Mouse (Mus musculus) colon, adult 2 months (tissue): ENCODE results near the gene Sirt2. TPM values are rescaled to one million over a fixed set of nuclear protein-coding genes. Genes with fewer than 3 reads are reported as not detected.

Experiments
- polyA plus RNA-seq: library from polyadenylated mRNA; depleted of rRNA; stranded (reverse); fragments of >200 nt; gene quantifications from 2 replicates; pipeline ENCODE4 v1.2.3, GENCODE M21; 2012; rRNA removed

Gene Sirt2
- 56.6 and 62.7 TPM in 2 replicates for polyA plus RNA-seq

DNA sequence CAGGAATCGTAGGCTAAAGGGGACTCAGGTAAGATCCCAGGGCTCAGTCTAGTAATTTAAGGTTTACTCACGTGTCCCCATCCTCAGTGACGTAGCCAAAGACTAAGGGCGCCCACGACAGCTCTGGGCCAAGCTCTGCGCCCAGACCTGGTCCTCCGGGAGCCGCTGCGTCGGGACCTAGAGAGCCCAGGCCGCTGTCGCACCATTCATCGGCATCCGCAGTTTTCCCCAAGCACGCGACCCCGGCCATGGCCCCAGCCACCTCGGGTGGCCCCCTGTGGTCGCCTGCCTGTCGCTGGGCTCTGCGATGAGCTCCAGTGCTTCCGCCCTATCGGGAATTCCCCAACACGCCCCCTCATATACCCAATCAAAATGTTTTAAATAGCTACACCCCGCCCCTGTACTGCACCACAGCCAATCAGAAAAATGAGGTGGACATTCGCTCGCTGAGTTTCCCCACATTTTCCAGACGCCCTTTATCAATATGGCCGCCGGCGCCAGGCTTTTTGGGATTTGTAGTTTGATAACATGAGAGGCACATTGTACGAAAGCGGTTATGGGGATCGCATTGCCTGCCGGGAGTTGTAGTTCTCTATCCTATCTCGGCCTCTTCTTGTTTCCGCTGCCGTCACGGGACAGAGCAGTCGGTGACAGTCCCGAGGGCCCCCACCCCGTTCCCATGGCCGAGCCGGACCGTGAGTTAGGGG is at the start of gene Sirt2:
Sirt2 (plus strand) TSS at position 563 of the 707 bp plus-strand sequence.

DNA sequence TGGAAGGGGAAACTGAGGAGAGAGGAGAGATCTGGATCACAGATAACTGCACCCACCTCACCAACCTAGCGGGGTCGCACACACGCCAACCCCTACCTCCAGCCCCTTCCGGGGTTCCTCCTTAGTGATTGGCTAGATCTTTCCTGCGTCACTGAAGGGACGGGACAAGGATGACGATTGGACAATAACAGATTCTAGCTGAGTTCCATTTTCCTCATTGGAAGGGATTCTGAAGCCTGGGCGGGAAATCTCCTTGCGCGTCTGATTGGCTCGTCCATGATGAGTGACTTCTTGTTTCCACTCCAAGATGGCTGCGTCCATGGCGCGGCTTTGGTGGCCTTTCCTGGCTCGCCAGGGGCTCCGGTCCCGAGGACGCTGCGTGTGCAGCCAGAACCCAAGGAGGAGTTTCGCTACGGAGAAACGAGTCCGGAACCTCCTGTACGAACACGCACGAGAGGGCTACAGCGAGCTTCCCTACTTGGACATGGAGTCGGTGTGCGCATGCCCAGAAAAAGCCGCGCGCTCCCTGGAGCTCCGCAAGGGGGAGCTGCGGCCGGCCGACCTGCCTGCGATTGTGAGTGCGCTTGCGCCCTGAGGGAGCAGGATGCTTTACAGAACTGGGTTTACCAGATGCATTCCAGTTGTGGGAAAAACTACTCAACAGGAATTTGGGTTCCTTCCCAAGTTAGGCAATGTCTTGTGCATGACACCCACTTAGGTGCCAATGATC is 24.7 kb upstream of the Sirt2 start, which contains the start of the genes Mrps12 and Sars2:
Mrps12 (minus strand) TSS at position 112 of the 730 bp plus-strand sequence.
Sars2 (plus strand) TSS at position 284 of the 730 bp plus-strand sequence.

DNA sequence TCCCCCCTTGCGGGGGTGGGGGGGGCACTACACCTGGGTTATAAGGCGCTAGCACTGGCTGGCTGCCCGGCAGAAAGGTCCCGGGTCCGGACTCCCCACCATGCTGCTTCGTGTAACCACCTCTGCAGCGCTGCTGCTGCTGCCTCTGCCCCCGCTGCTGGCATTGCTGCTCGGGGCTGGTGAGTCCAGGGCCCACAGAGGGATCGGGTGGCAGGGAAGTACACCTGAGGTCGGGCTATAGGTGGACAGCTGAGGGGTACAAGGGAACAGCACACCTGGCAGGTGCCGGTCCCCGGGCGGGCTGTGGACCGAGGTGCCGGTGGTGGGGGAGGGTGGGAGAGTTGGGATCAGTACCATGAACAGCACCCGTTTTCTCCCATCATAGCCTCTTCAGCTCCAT is 10.5 kb upstream of the Sirt2 start, which contains the start of gene Ccer2:
Ccer2 (plus strand) TSS at position 96 of the 400 bp plus-strand sequence.

DNA sequence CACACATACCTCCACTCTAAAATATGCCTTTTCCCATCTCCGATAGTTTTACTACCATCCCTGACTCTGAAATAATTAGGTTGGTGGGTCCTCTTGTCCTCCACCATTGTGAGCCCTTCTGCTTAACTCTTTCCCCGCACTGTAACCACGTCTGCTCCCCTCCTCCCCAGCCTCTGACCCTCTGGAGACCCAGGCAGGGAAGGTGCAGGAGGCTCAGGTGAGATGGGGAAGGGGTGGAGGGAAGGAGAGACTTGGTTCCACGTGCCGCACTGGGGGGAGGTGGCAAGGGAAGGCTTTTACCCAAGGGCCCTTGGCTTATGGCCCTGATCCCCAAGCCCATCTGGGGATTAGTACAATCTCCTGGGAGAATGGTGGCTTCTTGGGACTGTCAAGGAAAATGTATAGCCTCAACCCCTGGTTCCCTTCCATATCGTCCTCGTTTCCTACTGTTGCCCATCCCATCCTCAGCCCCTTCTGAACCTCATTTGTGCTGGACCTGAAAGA is 979 bp downstream of the Sirt2 start, which contains the start of gene Nfkbib:
Nfkbib (minus strand) TSS at position 51 of the 504 bp plus-strand sequence.

DNA sequence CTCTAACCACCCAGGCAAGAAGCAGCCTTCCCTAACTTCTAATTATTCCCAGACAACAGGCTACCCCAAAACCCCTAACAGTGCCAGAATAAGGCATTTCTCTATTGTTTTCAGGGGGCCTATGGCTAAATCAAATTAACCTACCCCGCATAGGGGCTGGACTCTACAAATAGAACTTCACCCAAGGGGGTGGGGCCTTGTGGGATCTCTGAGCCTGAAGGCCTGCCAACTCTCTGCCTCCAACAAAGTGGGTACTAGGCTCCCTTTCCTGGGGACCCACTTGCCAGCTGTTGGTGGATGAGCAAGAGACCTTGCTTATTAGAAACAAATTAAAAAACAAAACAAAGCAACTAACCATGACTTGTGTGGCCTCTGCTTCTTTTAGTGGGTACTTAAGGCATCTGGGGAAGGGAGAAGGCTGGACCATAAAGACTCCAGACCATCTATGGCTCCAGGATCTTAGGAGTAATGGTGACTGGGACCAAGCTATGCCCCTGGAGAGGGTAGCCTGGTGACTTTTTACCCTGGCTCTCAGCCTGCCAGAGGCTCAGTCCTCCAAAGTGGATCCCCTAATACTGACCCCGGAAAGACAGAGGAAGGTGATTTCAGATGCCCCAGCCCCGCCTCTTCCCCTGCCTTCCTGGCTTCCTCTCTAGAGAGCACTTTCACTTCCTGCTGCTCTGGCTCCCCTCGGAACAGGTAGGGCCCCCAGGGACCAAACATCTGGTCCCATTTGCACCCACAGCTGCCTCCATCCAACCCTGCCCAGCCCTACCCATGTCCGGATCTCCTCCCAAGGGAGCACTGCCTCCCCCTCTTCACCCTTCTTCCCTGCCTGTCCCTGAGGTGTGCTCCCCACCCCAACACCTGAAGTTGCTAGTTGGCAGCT is 22.0 kb downstream of the Sirt2 start, which contains the start of gene Rinl:
Rinl (plus strand) TSS at position 663 of the 889 bp plus-strand sequence.

DNA sequence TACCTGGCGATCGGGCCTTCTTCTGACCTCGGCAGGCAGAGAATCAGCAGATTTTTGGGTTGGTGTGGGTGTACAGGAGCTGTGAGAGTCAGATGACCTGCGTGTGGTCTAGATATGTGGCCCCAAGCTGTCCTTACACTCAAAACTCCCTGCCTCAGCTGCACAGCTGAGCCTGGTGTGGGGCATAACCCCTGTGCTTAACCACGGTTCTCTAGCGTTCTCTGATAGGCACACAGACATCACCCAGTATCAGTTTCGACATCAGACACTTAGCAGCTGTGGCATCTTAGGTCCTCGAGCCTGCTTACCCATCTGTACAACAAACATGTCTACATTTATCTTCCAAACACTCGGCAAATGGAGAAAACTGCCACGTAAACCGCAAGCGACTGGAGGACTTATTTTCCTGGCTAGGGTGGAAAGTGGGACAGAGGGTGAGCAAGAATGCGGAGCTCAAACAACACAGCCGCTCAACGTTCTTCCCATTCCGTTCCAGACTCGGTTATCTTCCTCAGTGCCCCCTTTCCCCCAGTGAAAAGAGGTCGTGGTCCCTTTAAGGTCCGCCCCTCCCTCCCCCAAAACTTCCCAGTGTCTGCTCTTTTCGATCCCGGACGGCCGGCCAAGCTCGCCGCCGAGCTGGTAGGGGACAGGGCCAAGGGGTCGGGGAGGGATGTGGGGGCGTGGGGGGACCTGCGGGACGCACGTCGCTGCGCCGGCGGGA is 41.8 kb downstream of the Sirt2 start, which contains the start of gene Hnrnpl:
Hnrnpl (plus strand) TSS at position 321 of the 721 bp plus-strand sequence.

DNA sequence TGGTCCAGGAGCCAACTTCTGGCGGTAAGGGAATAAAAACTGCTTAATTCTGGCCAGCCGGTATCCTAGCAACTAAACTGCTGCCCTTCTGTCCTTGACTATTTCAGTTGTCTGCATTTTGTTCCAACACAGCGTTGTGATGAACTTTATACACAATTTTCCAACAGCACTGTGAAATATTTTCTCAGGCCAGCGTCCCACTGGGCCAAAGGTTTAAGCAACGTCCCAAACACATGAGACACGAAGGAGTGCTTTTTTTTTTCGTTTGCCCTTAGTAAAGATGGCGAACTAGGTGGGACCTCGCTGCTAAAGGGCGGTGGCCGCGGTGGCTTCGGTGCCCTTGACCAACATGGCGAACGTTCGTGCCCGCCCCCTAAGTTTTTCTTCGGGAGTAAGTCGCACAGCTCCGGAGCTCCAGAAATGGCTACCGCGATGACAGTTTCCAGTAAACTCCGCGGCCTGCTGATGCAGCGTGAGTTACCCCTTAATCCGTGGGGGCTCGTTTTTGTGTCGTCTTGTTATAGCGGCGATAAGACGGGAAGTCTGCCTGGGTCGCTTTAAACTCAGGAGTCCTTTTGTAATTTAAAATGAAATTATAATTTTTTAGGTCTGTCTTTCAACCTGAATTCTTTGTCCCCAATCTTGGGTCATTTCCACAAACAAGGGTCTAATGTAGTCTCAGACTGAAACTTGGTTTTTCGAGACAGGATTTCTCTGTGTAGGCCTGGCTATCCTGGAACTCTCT is 58.6 kb downstream of the Sirt2 start, which contains the start of gene Ech1:
Ech1 (plus strand) TSS at position 277 of the 745 bp plus-strand sequence.

DNA sequence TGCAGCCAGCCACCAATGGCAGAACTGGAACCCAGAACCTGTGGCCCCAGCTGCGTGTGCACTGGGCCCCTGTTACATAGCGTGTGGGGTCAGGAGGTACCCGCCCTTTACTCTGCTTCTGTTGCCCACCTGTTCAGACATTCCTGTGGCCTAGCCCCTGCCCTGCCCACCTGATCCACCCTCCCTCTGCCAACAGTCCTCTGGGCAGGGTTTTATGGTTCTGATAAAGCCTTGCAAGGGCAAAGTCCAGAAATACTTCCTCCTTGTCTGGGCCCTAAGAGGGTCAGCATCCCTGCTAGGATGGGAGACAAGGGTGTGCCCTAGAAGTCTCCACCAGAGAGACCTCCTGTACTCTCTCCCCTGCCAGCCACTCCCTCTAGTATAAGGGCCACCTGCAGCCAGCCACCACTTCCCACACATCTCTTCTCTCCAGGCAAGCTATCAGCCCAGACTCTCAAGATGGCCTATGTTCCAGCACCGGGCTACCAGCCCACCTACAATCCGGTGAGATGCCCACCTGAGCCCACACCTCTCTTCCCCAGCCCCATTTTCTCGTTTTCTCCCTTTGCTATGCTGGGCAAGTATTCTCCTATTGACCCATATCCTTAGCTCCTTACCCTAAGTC is 67.3 kb downstream of the Sirt2 start, which contains the start of gene Lgals4:
Lgals4 (plus strand) TSS at position 132 of the 625 bp plus-strand sequence.

Other genes starting within 250 kb of the Sirt2 start
- gene Ifnl3, start 243.9 kb upstream of the Sirt2 start, polyA plus RNA-seq: not detected in 2 replicates
- gene Sycn, start 225.8 kb upstream of the Sirt2 start, polyA plus RNA-seq: 4,353 and 7,367 TPM in 2 replicates
- 4.8 and 11.5 TPM in 2 replicates for gene Nccrp1, start 219.5 kb upstream of the Sirt2 start, polyA plus RNA-seq
- gene Samd4b, start 168.6 kb upstream of the Sirt2 start, polyA plus RNA-seq: 99.8 and 116 TPM in 2 replicates
- 106 and 117 TPM in 2 replicates for gene Pak4, start 168.6 kb upstream of the Sirt2 start, polyA plus RNA-seq
- not detected in 2 replicates for gene Acp7, start 135.4 kb upstream of the Sirt2 start, polyA plus RNA-seq
- gene Fbxo27, start 73.9 kb upstream of the Sirt2 start, polyA plus RNA-seq: 5.7 and 6.3 TPM in 2 replicates
- 3.8 and 5.6 TPM in 2 replicates for gene Fbxo17, start 49.9 kb upstream of the Sirt2 start, polyA plus RNA-seq
- 99.3 and 121 TPM in 2 replicates for gene Mrps12, start 24.9 kb upstream of the Sirt2 start, polyA plus RNA-seq
- gene Sars2, start 24.7 kb upstream of the Sirt2 start, polyA plus RNA-seq: 24.4 and 27.2 TPM in 2 replicates
- gene Ccer2, start 10.6 kb upstream of the Sirt2 start, polyA plus RNA-seq: 0.10 TPM in 1 of 2 replicates, not detected in the other
- gene Nfkbib, start 777 bp downstream of the Sirt2 start, polyA plus RNA-seq: 77.5 and 94.6 TPM in 2 replicates
- gene Rinl, start 22.2 kb downstream of the Sirt2 start, polyA plus RNA-seq: 2.8 and 3.5 TPM in 2 replicates
- 164 and 188 TPM in 2 replicates for gene Hnrnpl, start 41.8 kb downstream of the Sirt2 start, polyA plus RNA-seq
- 328 and 330 TPM in 2 replicates for gene Ech1, start 58.5 kb downstream of the Sirt2 start, polyA plus RNA-seq
- gene Lgals4, start 67.1 kb downstream of the Sirt2 start, polyA plus RNA-seq: 3,828 and 4,206 TPM in 2 replicates
- 0.43 and 1.5 TPM in 2 replicates for gene Lgals7, start 97.1 kb downstream of the Sirt2 start, polyA plus RNA-seq
- gene Capn12, start 114.7 kb downstream of the Sirt2 start, polyA plus RNA-seq: 0.58 and 0.71 TPM in 2 replicates
- 736 and 739 TPM in 2 replicates for gene Actn4, start 195.6 kb downstream of the Sirt2 start, polyA plus RNA-seq
- 191 and 246 TPM in 2 replicates for gene Eif3k, start 215.1 kb downstream of the Sirt2 start, polyA plus RNA-seq
- 8.9 and 10.3 TPM in 2 replicates for gene Map4k1, start 215.3 kb downstream of the Sirt2 start, polyA plus RNA-seq